ENCODE assay signal across 12 mouse cellular contexts in the genomic region with DNA sequence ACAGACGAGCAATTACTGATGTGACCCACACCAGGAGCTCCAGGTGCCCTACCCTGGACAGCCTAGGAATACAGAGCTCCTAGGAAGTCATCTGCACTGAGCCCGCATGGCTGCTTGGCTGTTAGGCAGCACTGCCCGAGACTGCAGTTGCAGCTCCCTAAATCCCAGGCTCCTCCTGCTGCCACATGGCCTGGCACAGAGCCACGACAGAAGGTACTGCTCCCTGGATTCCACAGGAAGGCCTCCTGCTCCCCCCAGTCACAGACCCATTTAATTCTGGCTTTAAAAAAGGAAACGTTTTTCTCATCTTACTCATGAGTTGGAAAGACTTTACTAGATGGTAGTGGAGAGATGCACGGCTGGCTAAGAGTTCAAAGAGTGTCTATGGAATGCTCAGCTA. TPM values are rescaled to one million over a fixed set of nuclear protein-coding genes. Genes with fewer than 3 reads are reported as not detected.
DNase-seq lines count a peak whose midpoint lies in the region; ATAC-seq and TF ChIP-seq lines count a peak whose summit lies in the region.
"Had no signal": no experiment of that assay in that cellular context is flagged by ENCODE, and none has a peak within 500 bp of the region (broad histone marks: within the 10 kb centered on the region; RNA-seq: fewer than 3 reads in every experiment).

No protein-coding gene starts in this region.

- H3K4me1 ChIP-seq in heart, embryonic 15.5 days (replicated peaks), result peaks cover 40% of the 10 kb centered on the region
- peaks cover 13% of the 10 kb centered on the region for H3K4me1 ChIP-seq in limb, embryonic 14.5 days (ENCODE audit: control insufficient read depth, insufficient read depth, low read length)
- H3K4me1 ChIP-seq in kidney, adult 2 months (ENCODE audit: control insufficient read depth, insufficient read depth, low read length), result no peaks in the 10 kb centered on the region

- no peak overlapping the region for H3K4me3 ChIP-seq in heart, embryonic 15.5 days
- H3K4me3 ChIP-seq in limb, embryonic 14.5 days (replicated peaks; ENCODE audit: low read length), result no peak overlapping the region
- no peak overlapping the region for H3K4me3 ChIP-seq in kidney, adult 2 months (ENCODE audit: insufficient read depth, low read depth, low read length)
- H3K4me3 ChIP-seq: embryonic facial prominence, embryonic 13.5 days had no signal

- DNase-seq in heart, adult 18-20 months, result no peak
- DNase-seq in right cerebral cortex, adult 18-20 months, result peak; percentile 64
- no peak for DNase-seq in right cerebral cortex, postnatal 25 days
- DNase-seq in cerebellum, postnatal 10 days, result peak; percentile 92 to 94
- DNase-seq in limb, embryonic 14.5 days (ENCODE audit: low spot score), result peak; percentile 47
- no peak for DNase-seq in kidney, adult 2 months
- DNase-seq: kidney, postnatal 25 days had no signal

- H3K4me2 ChIP-seq in heart, embryonic 15.5 days, result peak overlapping the region; percentile 11; the same call in 1 of the 2 replicates
- H3K4me2 ChIP-seq in limb, embryonic 14.5 days (replicated peaks; ENCODE audit: low read depth, low read length, severe bottlenecking), result no peak overlapping the region
- H3K4me2 ChIP-seq: embryonic facial prominence, embryonic 13.5 days; liver, embryonic 11.5 days had no signal

- H3K9ac ChIP-seq in heart, embryonic 15.5 days, result no peak overlapping the region
- no peak overlapping the region for H3K9ac ChIP-seq in limb, embryonic 14.5 days (ENCODE audit: low read depth, low read length, severe bottlenecking)
- H3K9ac ChIP-seq: embryonic facial prominence, embryonic 13.5 days had no signal

- peak overlapping the region; percentile 41; the same call in 1 of the 2 replicates for H3K27ac ChIP-seq in heart, embryonic 15.5 days
- H3K27ac ChIP-seq in limb, embryonic 14.5 days (replicated peaks; ENCODE audit: low read depth, low read length), result no peak overlapping the region
- H3K27ac ChIP-seq in kidney, adult 2 months (ENCODE audit: insufficient read depth, low read depth, low read length), result no peak overlapping the region
- H3K27ac ChIP-seq: embryonic facial prominence, embryonic 13.5 days had no signal

- no peaks in the 10 kb centered on the region for H3K36me3 ChIP-seq in heart, embryonic 15.5 days
- H3K36me3 ChIP-seq in limb, embryonic 14.5 days (ENCODE audit: control insufficient read depth, insufficient read depth, low read length), result no peaks in the 10 kb centered on the region
- no peaks in the 10 kb centered on the region for H3K36me3 ChIP-seq in kidney, adult 2 months (ENCODE audit: control insufficient read depth, insufficient read depth, low read length)
- H3K36me3 ChIP-seq: embryonic facial prominence, embryonic 13.5 days had no signal

- 22% methylated on average over 6 of the region's 6 CpGs for WGBS in heart, embryonic 15.5 days
- WGBS in limb, embryonic 14.5 days, result 32% methylated on average over 6 of the region's 6 CpGs
- 38% methylated on average over 6 of the region's 6 CpGs for WGBS in kidney, adult 2 months

- TF ChIP-seq POLR2A in limb, embryonic 14.5 days (IDR thresholded peaks at IDR 0.05; ENCODE audit: borderline replicate concordance, extremely low read depth, insufficient read depth, insufficient read length), result no peak
- TF ChIP-seq POLR2A in kidney, adult 2 months (IDR thresholded peaks at IDR 0.05; ENCODE audit: low read depth, low read length), result no peak

- TF ChIP-seq CTCF in kidney, adult 2 months (conservative IDR thresholded peaks at IDR 0.05; ENCODE audit: insufficient read depth, insufficient read length, low read depth, low read length), result no peak

- no peaks in the 10 kb centered on the region for H3K9me3 ChIP-seq in heart, embryonic 15.5 days (replicated peaks)
- no peaks in the 10 kb centered on the region for H3K9me3 ChIP-seq in limb, embryonic 14.5 days (ENCODE audit: control insufficient read depth, low read length)
- H3K9me3 ChIP-seq: embryonic facial prominence, embryonic 13.5 days had no signal

- ATAC-seq in heart, embryonic 15.5 days (replicated peaks; ENCODE audit: insufficient number of reproducible peaks, insufficient read depth, low FRiP score, low read depth), result no peak
- no peak for ATAC-seq in limb, embryonic 14.5 days (ENCODE audit: low FRiP score, low read depth)
- ATAC-seq in CD4-positive, CD25-positive, alpha-beta regulatory T cell, adult 4 months, result no peak
- ATAC-seq: hindbrain, embryonic 16.5 days had no signal

- H3K27me3 ChIP-seq in heart, embryonic 15.5 days, result peaks cover 29% of the 10 kb centered on the region
- peaks cover 21% of the 10 kb centered on the region for H3K27me3 ChIP-seq in limb, embryonic 14.5 days (ENCODE audit: control insufficient read depth, insufficient read depth, low read length)
- peaks cover 3% of the 10 kb centered on the region; the same call in 1 of the 2 replicates for H3K27me3 ChIP-seq in kidney, adult 2 months (replicated peaks; ENCODE audit: control insufficient read depth, insufficient read depth, low read length)

RNA-seq across cellular contexts. Expression of a gene that starts 10.0 kb away (rescaled TPM):
- 1.9 and 2.3 TPM in 2 replicates for polyA plus RNA-seq in heart, embryonic 15.5 days (2015; fragmentation: Nextera tagmentation; extraction: Ambion mirVana)
- under 1 TPM; 0.49 to 0.72 TPM for total RNA-seq in heart, adult 18-20 months (2021)
- polyA plus RNA-seq in limb, embryonic 14.5 days (2012; rRNA removed), result 8.0 and 10.7 TPM in 2 replicates
- 3.9 and 5.1 TPM in 2 replicates for polyA plus RNA-seq in limb, embryonic 14.5 days (2014; fragmentation: Nextera tagmentation; extraction: Ambion mirVana)
- not detected for polyA plus RNA-seq in CD4-positive, CD25-positive, alpha-beta regulatory T cell, adult 4 months (2017; shearing (Covaris generic))
- polyA plus RNA-seq in kidney, adult 2 months (2012; rRNA removed), result 0.39 and 0.41 TPM in 2 replicates

Comparison
In these comparisons a context has a peak if more than half of its experiments do, and no peak if none do; other contexts are left out.
1. DNase-seq: peak in right cerebral cortex, adult 18-20 months (single experiment), cerebellum, postnatal 10 days (2 of 2) and limb, embryonic 14.5 days (single experiment); none in heart, adult 18-20 months (0 of 2), right cerebral cortex, postnatal 25 days (single experiment) and kidney, adult 2 months (single experiment).